Mouse (Mus musculus) layer of hippocampus, postnatal 10 days (tissue): Measurements from ENCODE around the gene Ghrh. TPM values are rescaled to one million over a fixed set of nuclear protein-coding genes. Genes with fewer than 3 reads are reported as not detected.
A peak's percentile ranks its signal among the peaks of the same experiment; 100 is the strongest.

ENCODE experiments used
- DNase-seq, 2 experiments: peaks; one replicate each; pipeline ENCODE4 v3.0.0; 2021; ENCODE audit warnings: low spot score in 2 of 2
- total RNA-seq, 2 experiments: library from RNA; stranded (reverse); gene quantifications; 2 replicates each; pipeline ENCODE4 v1.2.3; 2021

The Ghrh gene
- total RNA-seq, 2 experiments from 2014 or later: not detected

GRCm38 (mm10) chr2:157308273-157308917 lies 38.9 kb downstream of the Ghrh start:
- no peak for DNase-seq

- DNase-seq: peak; percentile 52 to 60
Observed at GRCm38 (mm10) chr2:157307715-157308265, 39.5 kb downstream of the Ghrh start.

DNA sequence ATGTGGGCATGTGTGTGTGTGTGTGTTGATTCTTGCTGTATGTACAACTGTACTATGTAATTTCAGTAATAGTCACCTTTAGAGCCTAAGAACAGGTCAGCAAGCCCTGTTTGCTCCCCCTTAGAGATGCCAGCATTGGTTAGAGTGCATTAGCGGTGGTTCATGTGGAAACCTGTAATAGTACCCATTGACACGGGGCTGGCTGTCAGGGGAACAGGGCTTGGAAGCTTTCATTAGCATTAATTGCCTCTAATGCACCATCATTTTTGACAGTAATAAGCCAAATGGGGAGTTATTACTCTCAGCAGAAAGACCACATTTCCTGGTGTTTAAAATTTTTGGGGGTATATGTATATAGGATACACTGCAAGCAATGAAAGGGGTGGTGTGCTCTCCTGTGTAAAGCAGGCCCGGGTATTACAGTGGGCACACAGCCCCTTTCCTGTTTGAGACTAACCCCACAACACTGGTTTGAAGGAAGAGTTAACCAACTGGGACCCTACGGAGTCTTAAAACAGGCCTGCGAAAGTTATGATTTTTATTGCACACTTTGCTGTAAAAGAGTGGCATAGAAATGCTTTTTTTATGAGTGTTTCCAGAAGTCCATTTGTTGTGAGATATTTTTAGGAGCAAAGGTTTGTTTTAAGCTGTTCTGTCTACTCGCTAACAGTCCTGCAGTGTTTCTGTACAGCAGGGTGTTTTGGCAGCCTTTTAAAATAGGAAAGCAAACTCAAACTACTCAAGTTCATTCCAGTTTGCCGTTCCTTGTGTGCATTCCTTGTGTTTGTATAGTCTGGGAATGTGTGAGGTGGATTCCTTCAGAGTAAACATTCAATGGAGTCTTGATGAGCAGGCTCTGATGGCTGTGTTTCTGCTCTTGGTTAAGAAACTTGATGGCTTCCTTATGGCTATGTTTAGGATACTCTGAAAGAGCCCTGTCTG lies 40.9 kb downstream of the Ghrh start:
- DNase-seq: no peak

DNA sequence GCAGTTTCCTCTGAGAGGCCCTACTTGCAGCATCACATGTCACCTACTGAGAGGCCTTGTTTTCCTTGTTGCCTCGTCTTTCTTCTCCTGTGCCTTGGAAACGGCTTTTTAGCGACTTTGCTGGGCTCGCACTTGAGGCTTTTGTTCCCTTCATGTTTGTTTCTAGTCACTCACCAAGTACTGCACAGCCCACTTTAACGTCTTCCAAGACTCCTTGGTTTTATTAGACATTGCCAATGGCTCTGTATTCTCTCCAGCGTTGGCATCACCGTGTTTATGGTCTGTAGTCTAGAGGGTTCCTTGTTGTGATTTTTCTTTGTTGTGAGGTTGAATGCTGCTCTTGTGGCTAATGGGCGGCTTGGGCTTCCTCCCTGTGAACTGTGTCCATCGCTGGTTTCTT lies 44.2 kb downstream of the Ghrh start:
- no peak for DNase-seq

DNA sequence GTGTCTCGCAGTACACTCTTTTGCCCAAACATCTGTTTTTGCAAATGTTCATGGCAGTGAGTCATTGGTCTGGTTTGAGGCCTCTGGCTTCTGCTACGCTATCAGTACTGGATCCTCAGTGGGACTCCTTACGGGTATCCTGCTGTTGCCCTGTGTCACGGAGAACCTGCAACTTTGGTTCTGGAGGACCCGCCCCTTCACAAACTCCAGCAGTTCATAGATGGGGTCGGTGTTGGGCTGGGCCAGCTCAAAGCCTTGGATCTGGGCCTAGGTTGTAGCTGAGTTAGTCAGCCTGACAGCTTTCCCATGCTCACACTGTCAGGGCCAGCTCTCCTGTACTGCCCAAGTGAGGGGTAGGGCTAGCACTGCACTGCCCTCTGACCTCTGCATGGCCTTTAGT lies 47.3 kb downstream of the Ghrh start:
- no peak for DNase-seq

DNA sequence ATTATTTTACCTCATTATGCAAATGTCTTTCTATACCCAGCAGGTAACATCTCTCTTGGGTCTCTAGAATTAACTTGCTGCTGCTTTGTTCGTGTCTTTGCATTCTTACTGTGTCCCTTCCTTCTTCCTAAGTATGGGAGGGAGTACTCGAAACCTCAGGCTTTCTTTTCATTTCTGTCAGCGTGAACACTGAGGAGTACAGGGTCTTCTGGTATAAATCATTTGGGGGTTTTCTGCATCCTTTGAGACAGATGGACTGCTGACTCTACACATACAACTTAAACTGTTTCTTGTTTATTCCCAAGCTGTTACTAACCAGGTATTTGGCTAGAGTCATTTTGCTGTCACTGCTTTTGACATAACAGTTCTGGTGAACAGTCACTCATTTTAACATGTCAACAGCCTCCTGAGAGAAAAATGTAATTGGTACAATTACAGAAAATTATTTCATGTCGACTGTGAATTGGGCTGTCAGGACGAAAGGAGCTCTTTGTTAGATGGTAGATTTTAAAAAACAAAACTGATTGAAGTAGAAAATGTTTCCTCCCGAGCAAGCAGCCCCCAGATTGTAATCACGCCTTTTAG lies 51.1 kb downstream of the Ghrh start:
- DNase-seq: no peak

DNA sequence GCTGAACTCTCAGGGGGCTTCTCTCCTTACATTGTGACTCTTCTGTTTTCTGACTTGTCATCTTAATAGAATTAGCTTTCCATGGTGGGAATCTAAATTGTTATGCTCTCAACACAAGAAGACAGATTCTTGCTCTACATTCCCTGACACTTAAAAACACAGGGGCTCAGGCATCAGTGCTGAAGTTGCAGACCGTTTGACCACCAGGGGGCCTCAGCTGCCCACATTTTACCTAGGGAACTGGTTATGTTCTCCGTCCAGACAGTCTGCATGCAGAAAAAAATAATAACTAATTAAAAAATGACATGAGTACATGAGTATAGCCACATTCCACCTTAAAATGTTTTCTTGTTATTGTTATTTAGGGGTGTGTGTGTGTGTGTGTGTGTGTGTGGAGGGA lies 55.2 kb downstream of the Ghrh start:
- DNase-seq: peak; percentile 86 to 91

- DNase-seq: no peak
Observed at GRCm38 (mm10) chr2:157288996-157289395, 58.3 kb downstream of the Ghrh start.

GRCm38 (mm10) chr2:157287542-157287941 lies 59.8 kb downstream of the Ghrh start:
- peak; percentile 44 to 73 for DNase-seq

DNA sequence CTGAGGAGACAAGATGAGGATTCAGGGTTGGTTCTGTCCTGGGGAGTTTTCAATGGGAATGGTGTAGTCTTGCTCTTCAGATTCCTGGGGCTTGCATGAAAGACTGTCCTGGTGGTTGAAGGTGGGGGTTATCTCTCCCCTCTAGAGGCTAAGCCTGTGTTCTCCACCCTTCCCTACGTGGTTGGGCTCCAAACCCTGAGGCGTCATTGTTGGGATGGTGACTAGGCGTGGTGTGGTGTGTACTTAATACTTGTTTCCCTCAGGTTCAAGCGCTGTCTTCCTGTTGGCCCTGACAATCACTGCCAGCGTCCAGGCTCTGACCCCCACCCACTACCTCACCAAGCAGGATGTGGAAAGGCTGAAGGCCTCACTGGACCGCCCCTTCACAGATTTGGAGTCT lies 64.0 kb downstream of the Ghrh start:
- DNase-seq: no peak

Other genes with a start within 250 kb of the Ghrh start
- gene Samhd1, start 212.2 kb downstream of the Ghrh start, total RNA-seq: 10 to 100 TPM; 14.6 TPM
- gene Rbl1, start 143.0 kb downstream of the Ghrh start, total RNA-seq: 1 to 10 TPM; 2.5 to 3.4 TPM
- 100 to 1,000 TPM; 137 to 144 TPM for gene Rpn2, start 68.5 kb downstream of the Ghrh start, total RNA-seq
- gene Mroh8, start 68.0 kb downstream of the Ghrh start, total RNA-seq: under 1 TPM; 0.25 to 0.47 TPM
- 10 to 100 TPM; 73.9 to 82.5 TPM for gene Manbal, start 20.1 kb upstream of the Ghrh start, total RNA-seq
- 100 to 1,000 TPM in 1 of 2 experiments, 10 to 100 TPM in 1; 92.7 to 101 TPM for gene Src, start 70.9 kb upstream of the Ghrh start, total RNA-seq
- 1,000 to 10,000 TPM; 1,193 to 1,435 TPM for gene Nnat, start 212.6 kb upstream of the Ghrh start, total RNA-seq
- gene Blcap, start 223.8 kb upstream of the Ghrh start, total RNA-seq: 100 to 1,000 TPM; 140 to 151 TPM